Mouse (Mus musculus): ENCODE measurements around the gene Ppp1r37. TPM values are rescaled to one million over a fixed set of nuclear protein-coding genes. Genes with fewer than 3 reads are reported as not detected.

The Ppp1r37 gene
- polyA plus RNA-seq, 1 experiment from 2014 or later, result 22.2 TPM

- 72% methylated on average over 4 of the region's 4 CpGs for WGBS
- H3K9me3 ChIP-seq, result no peaks in the 10 kb centered on the region
- no peaks in the 10 kb centered on the region for H3K36me3 ChIP-seq (replicated peaks)
- H3K4me1 ChIP-seq, result peaks cover 12% of the 10 kb centered on the region
- H3K27me3 ChIP-seq (ENCODE audit: poor library complexity, severe bottlenecking), result peaks cover 7% of the 10 kb centered on the region; the same call in 1 of the 2 replicates
- no peak for DNase-seq (ENCODE audit: extremely low spot score, low spot score)
- H3K4me3 ChIP-seq, result no peak overlapping the region
- no peak overlapping the region for H3K27ac ChIP-seq
These were observed 61.2 kb downstream of the Ppp1r37 start for GRCm38 (mm10) chr7:19501658-19502057.

GRCm38 (mm10) chr7:19500420-19501363 is 62.2 kb downstream of the Ppp1r37 start:
- no peaks in the 10 kb centered on the region for H3K36me3 ChIP-seq (replicated peaks)
- 76% methylated on average over 12 of the region's 12 CpGs for WGBS
- H3K27me3 ChIP-seq (ENCODE audit: poor library complexity, severe bottlenecking), result no peaks in the 10 kb centered on the region
- no peak overlapping the region for H3K4me3 ChIP-seq
- DNase-seq (ENCODE audit: extremely low spot score, low spot score), result no peak
- H3K27ac ChIP-seq, result no peak overlapping the region
- peaks cover 7% of the 10 kb centered on the region; the same call in 1 of the 2 replicates for H3K4me1 ChIP-seq
- H3K9me3 ChIP-seq, result no peaks in the 10 kb centered on the region

- Histone ChIP-seq H3K36me3 (replicated peaks) (no peaks in the 10 kb centered on the region), H3K27ac (no peak overlapping the region), H3K9me3 (no peaks in the 10 kb centered on the region), H3K4me1 (peaks cover 7% of the 10 kb centered on the region; the same call in 1 of the 2 replicates), H3K27me3 (ENCODE audit: poor library complexity, severe bottlenecking) (peaks cover 5% of the 10 kb centered on the region), H3K4me3 (no peak overlapping the region)
- 89% methylated on average over 4 of the region's 4 CpGs for WGBS
- no peak for DNase-seq (ENCODE audit: extremely low spot score, low spot score)
These were observed 64.5 kb downstream of the Ppp1r37 start for GRCm38 (mm10) chr7:19498326-19498725.

GRCm38 (mm10) chr7:19496214-19496555 is 66.7 kb downstream of the Ppp1r37 start:
- no peak overlapping the region for H3K4me3 ChIP-seq
- no peak for DNase-seq (ENCODE audit: extremely low spot score, low spot score)
- H3K4me1 ChIP-seq, result peaks cover 15% of the 10 kb centered on the region

GRCm38 (mm10) chr7:19495521-19496213 is 67.2 kb downstream of the Ppp1r37 start:
- H3K4me1 ChIP-seq, result peaks cover 15% of the 10 kb centered on the region
- H3K9me3 ChIP-seq, result no peaks in the 10 kb centered on the region
- peaks cover 32% of the 10 kb centered on the region for H3K27me3 ChIP-seq (ENCODE audit: poor library complexity, severe bottlenecking)
- DNase-seq (ENCODE audit: extremely low spot score, low spot score), result no peak
- WGBS, result 79% methylated on average over 20 of the region's 20 CpGs
- H3K27ac ChIP-seq, result no peak overlapping the region
- no peak overlapping the region for H3K4me3 ChIP-seq
- H3K36me3 ChIP-seq (replicated peaks), result no peaks in the 10 kb centered on the region

More at GRCm38 (mm10) chr7:19496214-19496555, 66.7 kb downstream of the Ppp1r37 start:
- Histone ChIP-seq H3K36me3 (replicated peaks) (no peaks in the 10 kb centered on the region), H3K27me3 (ENCODE audit: poor library complexity, severe bottlenecking) (peaks cover 27% of the 10 kb centered on the region), H3K9me3 (no peaks in the 10 kb centered on the region), H3K27ac (no peak overlapping the region)
- WGBS, result 82% methylated on average over 5 of the region's 5 CpGs

GRCm38 (mm10) chr7:19494751-19495474 is 68.0 kb downstream of the Ppp1r37 start:
- peaks cover 39% of the 10 kb centered on the region for H3K27me3 ChIP-seq (ENCODE audit: poor library complexity, severe bottlenecking)
- no peak overlapping the region for H3K4me3 ChIP-seq
- no peak overlapping the region for H3K27ac ChIP-seq
- H3K36me3 ChIP-seq (replicated peaks), result no peaks in the 10 kb centered on the region
- H3K4me1 ChIP-seq, result peaks cover 15% of the 10 kb centered on the region
- no peaks in the 10 kb centered on the region for H3K9me3 ChIP-seq
- no peak for DNase-seq (ENCODE audit: extremely low spot score, low spot score)
- WGBS, result 81% methylated on average over 25 of the region's 25 CpGs

- H3K4me3 ChIP-seq, result peak overlapping the region; percentile 41
- no peaks in the 10 kb centered on the region for H3K36me3 ChIP-seq (replicated peaks)
- H3K4me1 ChIP-seq, result peaks cover 17% of the 10 kb centered on the region
- peaks cover 71% of the 10 kb centered on the region for H3K27me3 ChIP-seq (ENCODE audit: poor library complexity, severe bottlenecking)
- no peaks in the 10 kb centered on the region for H3K9me3 ChIP-seq
- WGBS, result 4% methylated on average over 25 of the region's 26 CpGs
- peak overlapping the region; percentile 56; the same call in 1 of the 2 replicates for H3K27ac ChIP-seq
- peak; percentile 46 for DNase-seq (ENCODE audit: extremely low spot score, low spot score)
These were observed 71.1 kb downstream of the Ppp1r37 start for GRCm38 (mm10) chr7:19491731-19492130.

GRCm38 (mm10) chr7:19489525-19489924 is 73.4 kb downstream of the Ppp1r37 start:
- peaks cover 17% of the 10 kb centered on the region for H3K4me1 ChIP-seq
- DNase-seq (ENCODE audit: extremely low spot score, low spot score), result no peak
- no peak overlapping the region for H3K27ac ChIP-seq
- 2% methylated on average over 31 of the region's 31 CpGs for WGBS
- H3K36me3 ChIP-seq (replicated peaks), result no peaks in the 10 kb centered on the region
- H3K9me3 ChIP-seq, result peaks cover 2% of the 10 kb centered on the region; the same call in 1 of the 2 replicates
- H3K27me3 ChIP-seq (ENCODE audit: poor library complexity, severe bottlenecking), result peaks cover 76% of the 10 kb centered on the region
- peak overlapping the region; percentile 39 for H3K4me3 ChIP-seq

GRCm38 (mm10) chr7:19486549-19486948 is 76.3 kb downstream of the Ppp1r37 start:
- Histone ChIP-seq H3K36me3 (replicated peaks) (no peaks in the 10 kb centered on the region), H3K27ac (no peak overlapping the region), H3K4me1 (peaks cover 11% of the 10 kb centered on the region), H3K27me3 (ENCODE audit: poor library complexity, severe bottlenecking) (peaks cover 53% of the 10 kb centered on the region), H3K9me3 (peaks cover 2% of the 10 kb centered on the region; the same call in 1 of the 2 replicates), H3K4me3 (no peak overlapping the region)
- no peak for DNase-seq (ENCODE audit: extremely low spot score, low spot score)
- 92% methylated on average over 7 of the region's 7 CpGs for WGBS

GRCm38 (mm10) chr7:19485488-19485887 is 77.4 kb downstream of the Ppp1r37 start:
- WGBS, result 71% methylated on average over 1 of the region's 1 CpGs

GRCm38 (mm10) chr7:19483281-19483680 is 79.6 kb downstream of the Ppp1r37 start:
- DNase-seq (ENCODE audit: extremely low spot score, low spot score), result no peak
- H3K27me3 ChIP-seq (ENCODE audit: poor library complexity, severe bottlenecking), result peaks cover 35% of the 10 kb centered on the region
- 87% methylated on average over 8 of the region's 8 CpGs for WGBS
- no peak overlapping the region for H3K4me3 ChIP-seq
- H3K4me1 ChIP-seq, result no peaks in the 10 kb centered on the region
- H3K9me3 ChIP-seq, result peaks cover 2% of the 10 kb centered on the region; the same call in 1 of the 2 replicates
- no peaks in the 10 kb centered on the region for H3K36me3 ChIP-seq (replicated peaks)
- H3K27ac ChIP-seq, result no peak overlapping the region

More at GRCm38 (mm10) chr7:19485488-19485887, 77.4 kb downstream of the Ppp1r37 start:
- H3K4me1 ChIP-seq, result peaks cover 8% of the 10 kb centered on the region
- no peaks in the 10 kb centered on the region for H3K36me3 ChIP-seq (replicated peaks)
- H3K9me3 ChIP-seq, result peaks cover 2% of the 10 kb centered on the region; the same call in 1 of the 2 replicates
- no peak overlapping the region for H3K27ac ChIP-seq
- peaks cover 42% of the 10 kb centered on the region for H3K27me3 ChIP-seq (ENCODE audit: poor library complexity, severe bottlenecking)
- no peak for DNase-seq (ENCODE audit: extremely low spot score, low spot score)
- no peak overlapping the region for H3K4me3 ChIP-seq
